Mouse (Mus musculus): ENCODE results near the gene St6galnac3.
"Not testable (repeated sequence)": the region's sequence is repeated elsewhere in the genome, so short reads cannot be mapped to it uniquely, and the experiment has no call there.

St6galnac3 gene

GRCm38 (mm10) chr3:153414132-153414531 is 310.8 kb downstream of the St6galnac3 start:
- no peak for DNase-seq (ENCODE audit: low spot score in 2 of 2)

GRCm38 (mm10) chr3:153409286-153409685 is 315.7 kb downstream of the St6galnac3 start:
- no peak for DNase-seq (ENCODE audit: low spot score in 2 of 2)

GRCm38 (mm10) chr3:153408361-153408760 is 316.6 kb downstream of the St6galnac3 start:
- DNase-seq (ENCODE audit: low spot score in 2 of 2): no peak

GRCm38 (mm10) chr3:153407698-153408097 is 317.3 kb downstream of the St6galnac3 start:
- DNase-seq (ENCODE audit: low spot score in 2 of 2): no peak

- DNase-seq (ENCODE audit: low spot score in 2 of 2): no peak
These were observed 318.1 kb downstream of the St6galnac3 start for GRCm38 (mm10) chr3:153406858-153407257.

- no peak for DNase-seq (ENCODE audit: low spot score in 2 of 2)
These were observed 318.8 kb downstream of the St6galnac3 start for GRCm38 (mm10) chr3:153406220-153406619.

GRCm38 (mm10) chr3:153405643-153406042 is 319.3 kb downstream of the St6galnac3 start:
- no peak for DNase-seq (ENCODE audit: low spot score in 2 of 2)

- DNase-seq (ENCODE audit: low spot score in 2 of 2): no peak
These were observed 324.7 kb downstream of the St6galnac3 start for GRCm38 (mm10) chr3:153400259-153400658.

- DNase-seq (ENCODE audit: low spot score in 2 of 2): no peak
These were observed 325.4 kb downstream of the St6galnac3 start for GRCm38 (mm10) chr3:153399574-153399973.

- no peak for DNase-seq (ENCODE audit: low spot score in 2 of 2)
These were observed 327.2 kb downstream of the St6galnac3 start for GRCm38 (mm10) chr3:153397726-153398125.

- DNase-seq (ENCODE audit: low spot score in 2 of 2): peak in 1 of 2 experiments; percentile 32
These were observed 328.5 kb downstream of the St6galnac3 start for GRCm38 (mm10) chr3:153396375-153397068.

- no peak for DNase-seq (ENCODE audit: low spot score in 2 of 2)
These were observed 329.6 kb downstream of the St6galnac3 start for GRCm38 (mm10) chr3:153395351-153395750.

GRCm38 (mm10) chr3:153394751-153395150 is 330.2 kb downstream of the St6galnac3 start:
- no peak for DNase-seq (ENCODE audit: low spot score in 2 of 2)

- DNase-seq (ENCODE audit: low spot score in 2 of 2): no peak
These were observed 330.8 kb downstream of the St6galnac3 start for GRCm38 (mm10) chr3:153394224-153394623.

- DNase-seq (ENCODE audit: low spot score in 2 of 2): not testable (repeated sequence)
These were observed 333.5 kb downstream of the St6galnac3 start for GRCm38 (mm10) chr3:153391451-153391850.

- not testable (repeated sequence) for DNase-seq (ENCODE audit: low spot score in 2 of 2)
These were observed 340.3 kb downstream of the St6galnac3 start for GRCm38 (mm10) chr3:153384651-153385050.

GRCm38 (mm10) chr3:153383656-153384055 is 341.3 kb downstream of the St6galnac3 start:
- DNase-seq (ENCODE audit: low spot score in 2 of 2): no peak

GRCm38 (mm10) chr3:153365057-153365755 is 359.8 kb downstream of the St6galnac3 start:
- DNase-seq (ENCODE audit: low spot score in 2 of 2): no peak

- no peak for DNase-seq (ENCODE audit: low spot score in 2 of 2)
These were observed 360.6 kb downstream of the St6galnac3 start for GRCm38 (mm10) chr3:153364366-153364765.

- no peak for DNase-seq (ENCODE audit: low spot score in 2 of 2)
These were observed 365.0 kb downstream of the St6galnac3 start for GRCm38 (mm10) chr3:153359966-153360365.

- DNase-seq (ENCODE audit: low spot score in 2 of 2): no peak
These were observed 368.9 kb downstream of the St6galnac3 start for GRCm38 (mm10) chr3:153356071-153356470.

- no peak for DNase-seq (ENCODE audit: low spot score in 2 of 2)
These were observed 370.0 kb downstream of the St6galnac3 start for GRCm38 (mm10) chr3:153354988-153355297.
